Mouse (Mus musculus): Measurements from ENCODE around the gene Prkd2. TPM values are rescaled to one million over a fixed set of nuclear protein-coding genes. Genes with fewer than 3 reads are reported as not detected.

Prkd2 gene
- total RNA-seq, 2 experiments from 2014 or later = 3.9 to 8.2 TPM

- intact Hi-C loops (cut with DNase I) = loop anchor here (1.0 kb wide), 1 partner anchor 18 kb away; no protein-coding TSS in a partner anchor
- peak overlapping the region; percentile 66; the same call in 1 of the 2 replicates for H3K4me3 ChIP-seq
These were observed 49.6 kb downstream of the Prkd2 start for GRCm38 (mm10) chr7:16892352-16892730.

GRCm38 (mm10) chr7:16893612-16894011 lies 50.9 kb downstream of the Prkd2 start:
- intact Hi-C loops (cut with DNase I) = no loop called here
- H3K4me3 ChIP-seq = no peak overlapping the region
- DNase-seq = no peak
- no peak overlapping the region for H3K27ac ChIP-seq
- no peak for TF ChIP-seq CTCF (IDR thresholded peaks at IDR 0.05)

More at GRCm38 (mm10) chr7:16892352-16892730, 49.6 kb downstream of the Prkd2 start:
- TF ChIP-seq CTCF (IDR thresholded peaks at IDR 0.05) = no peak
- H3K27ac ChIP-seq = no peak overlapping the region
- no peak for DNase-seq

- no peak overlapping the region for H3K27ac ChIP-seq
- intact Hi-C loops (cut with DNase I) = no loop called here
- TF ChIP-seq CTCF (IDR thresholded peaks at IDR 0.05) = no peak
- DNase-seq = no peak
- no peak overlapping the region for H3K4me3 ChIP-seq
These were observed 51.6 kb downstream of the Prkd2 start for GRCm38 (mm10) chr7:16894279-16894678.

DNA sequence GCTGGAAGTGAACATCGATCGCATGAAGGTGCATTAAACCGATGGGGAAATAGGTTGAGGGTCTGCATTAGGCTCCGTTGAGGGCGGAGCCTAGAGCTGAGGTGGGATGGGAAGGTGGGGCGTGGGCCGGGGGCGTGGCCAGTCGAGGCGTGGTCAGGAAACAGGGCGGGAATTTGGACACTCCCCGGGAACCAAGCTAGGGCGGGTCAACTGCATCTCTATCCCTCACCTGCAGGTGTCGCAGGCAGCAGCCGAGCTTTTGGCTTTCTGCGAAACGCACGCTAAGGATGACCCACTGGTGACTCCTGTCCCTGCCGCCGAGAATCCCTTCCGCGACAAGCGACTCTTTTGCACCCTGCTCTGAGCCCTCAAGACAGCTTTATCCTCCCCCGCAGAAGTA lies 52.3 kb downstream of the Prkd2 start:
- peak; percentile 87 for DNase-seq
- H3K27ac ChIP-seq = peak overlapping the region; percentile 21
- peak; percentile 92 for TF ChIP-seq CTCF (IDR thresholded peaks at IDR 0.05)
- H3K4me3 ChIP-seq = peak overlapping the region; percentile 42
- intact Hi-C loops (cut with DNase I) = loop anchor here (1.0 kb wide), 1 partner anchor 18 kb away; no protein-coding TSS in a partner anchor

DNA sequence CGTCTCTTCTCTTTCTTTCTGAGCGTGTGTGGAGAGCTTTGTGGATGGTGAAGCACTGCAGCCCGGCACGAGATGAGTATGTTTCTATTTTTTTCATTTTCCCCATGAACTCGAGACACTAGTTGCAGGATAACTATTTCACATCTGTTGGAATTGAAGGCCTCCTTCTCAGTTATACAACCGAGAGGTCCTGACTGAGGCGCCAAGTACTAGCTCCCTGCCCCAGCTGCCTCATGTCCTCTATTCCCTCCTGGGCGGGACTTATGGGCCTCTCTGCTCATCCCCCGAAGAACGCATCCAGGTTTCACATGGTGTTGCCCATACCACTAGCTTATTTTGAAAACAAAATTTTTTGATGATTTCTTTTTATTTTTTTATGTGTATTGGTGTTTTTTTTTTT lies 52.8 kb downstream of the Prkd2 start:
- no peak for TF ChIP-seq CTCF (IDR thresholded peaks at IDR 0.05)
- intact Hi-C loops (cut with DNase I) = loop anchor here (1.0 kb wide), 1 partner anchor 18 kb away; no protein-coding TSS in a partner anchor
- Histone ChIP-seq H3K27ac (peak overlapping the region; percentile 21), H3K4me3 (peak overlapping the region; percentile 42)
- DNase-seq = no peak

DNA sequence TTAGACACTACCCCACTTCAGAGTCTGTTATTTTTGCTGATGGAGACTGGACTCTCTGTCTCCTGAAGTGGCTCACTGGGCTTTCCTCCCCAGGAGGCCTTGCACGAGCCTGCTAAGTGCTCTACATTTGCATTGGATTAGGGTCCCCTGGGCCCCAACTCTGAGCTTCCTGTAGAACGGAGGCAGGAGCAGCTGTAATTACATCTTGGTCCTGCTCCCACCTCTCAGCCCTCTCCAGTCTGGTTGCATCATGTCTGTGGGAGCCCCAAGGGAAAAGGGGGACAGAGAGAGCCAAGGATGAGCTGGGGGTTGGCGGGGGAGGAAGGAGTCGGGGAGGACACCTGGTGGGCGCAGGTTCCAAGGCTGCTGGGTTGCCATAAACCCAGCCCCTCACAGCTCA lies 57.8 kb downstream of the Prkd2 start:
- no peak for TF ChIP-seq CTCF (IDR thresholded peaks at IDR 0.05)
- intact Hi-C loops (cut with DNase I) = no loop called here
- DNase-seq = peak; percentile 46
- Histone ChIP-seq H3K4me3 (no peak overlapping the region), H3K27ac (no peak overlapping the region)

DNA sequence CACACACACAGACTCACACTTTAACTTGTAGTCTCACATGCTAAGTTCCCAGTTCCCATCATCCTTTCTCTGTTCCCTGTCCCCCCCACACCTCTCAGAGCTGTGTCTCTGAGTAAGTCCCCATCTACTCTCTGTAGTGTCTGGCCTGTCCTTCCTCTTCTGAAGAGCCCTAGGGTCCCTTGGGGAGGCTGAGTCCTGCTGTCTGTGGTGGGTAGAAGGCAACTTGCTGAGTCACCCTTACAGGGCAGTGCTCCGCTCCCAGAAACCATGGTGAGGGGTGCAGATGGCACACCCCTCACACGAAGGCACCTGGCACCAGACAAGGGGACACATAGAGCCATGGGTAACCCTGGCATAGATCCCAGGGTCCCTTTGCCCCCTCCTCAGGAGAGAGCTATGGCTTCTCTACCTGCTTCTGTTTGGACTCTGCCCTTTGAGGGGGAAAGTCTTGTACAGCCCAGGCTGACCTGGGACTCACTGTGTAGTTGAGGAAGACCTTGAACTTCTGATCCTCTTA lies 60.8 kb downstream of the Prkd2 start:
- intact Hi-C loops (cut with DNase I) = no loop called here
- DNase-seq = no peak
- no peak for TF ChIP-seq CTCF (IDR thresholded peaks at IDR 0.05)
- H3K4me3 ChIP-seq = no peak overlapping the region
- peak overlapping the region; percentile 7; the same call in 1 of the 2 replicates for H3K27ac ChIP-seq

DNA sequence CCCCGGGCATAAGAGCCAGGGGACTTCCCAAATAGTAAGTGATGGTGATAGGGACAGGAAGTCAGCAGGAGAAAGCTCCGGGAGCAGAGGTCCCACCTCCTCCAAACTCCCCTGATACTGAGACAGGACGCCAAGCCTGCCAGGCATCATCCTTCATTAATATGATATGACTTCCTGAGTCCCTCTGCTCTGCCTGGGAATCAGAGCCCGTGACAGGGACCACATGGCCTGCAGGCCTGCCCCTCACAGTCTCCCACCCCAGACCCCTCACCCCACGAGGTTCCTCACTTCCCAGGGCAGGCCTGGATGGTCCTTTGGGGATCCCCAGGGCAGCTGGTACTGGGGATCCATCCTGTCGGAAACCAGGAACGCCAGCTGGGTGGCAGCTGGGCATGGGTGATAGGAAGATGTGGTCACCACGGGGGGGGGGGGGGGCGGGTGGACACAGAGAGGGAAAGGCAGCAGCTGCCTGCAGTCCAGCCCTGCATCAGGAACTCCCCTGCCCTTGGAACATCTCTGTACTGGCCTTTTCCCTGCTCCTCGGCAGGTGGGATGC lies 61.5 kb downstream of the Prkd2 start:
- intact Hi-C loops (cut with DNase I) = no loop called here
- TF ChIP-seq CTCF (IDR thresholded peaks at IDR 0.05) = no peak
- DNase-seq = no peak
- Histone ChIP-seq H3K27ac (0 out of 2 replicates have a peak overlapping the region, but pooled peaks have one; percentile 0), H3K4me3 (no peak overlapping the region)

DNA sequence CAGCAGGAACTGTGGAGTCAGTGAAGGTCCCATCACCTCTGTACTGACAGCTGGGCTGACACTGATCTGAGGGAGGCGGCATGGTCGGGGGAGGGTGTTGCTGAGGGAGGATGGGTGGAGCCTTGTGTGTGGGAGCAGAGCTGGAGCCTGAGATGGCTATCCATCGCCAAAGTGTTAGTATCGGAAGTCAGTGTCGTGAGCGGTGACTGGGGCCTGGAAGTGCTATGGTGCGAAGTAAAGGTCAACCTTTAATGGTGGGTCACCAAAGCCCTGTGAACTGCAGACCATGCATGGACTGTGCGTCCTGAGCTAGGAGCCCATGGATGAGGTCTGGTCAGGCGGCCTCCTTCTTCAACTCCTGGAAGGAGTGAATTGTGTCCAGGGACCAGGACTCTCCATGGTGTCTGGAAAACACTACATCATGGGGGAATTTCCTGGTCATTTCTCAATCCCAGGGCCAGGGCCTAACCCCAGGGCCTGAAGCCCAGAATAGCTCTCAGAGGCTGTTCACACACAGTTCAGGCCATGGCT lies 62.9 kb downstream of the Prkd2 start:
- intact Hi-C loops (cut with DNase I) = loop anchor here (1.0 kb wide), 1 partner anchor 22 kb away; no protein-coding TSS in a partner anchor
- DNase-seq = peak; percentile 63
- no peak overlapping the region for H3K4me3 ChIP-seq
- TF ChIP-seq CTCF (IDR thresholded peaks at IDR 0.05) = no peak
- peak overlapping the region; percentile 75 for H3K27ac ChIP-seq

GRCm38 (mm10) chr7:16906281-16906680 lies 63.6 kb downstream of the Prkd2 start, which contains the start of gene Ptgir:
Gene Ptgir, plus strand, starts transcription at chr7:16906490.
- intact Hi-C loops (cut with DNase I) = no loop called here
- Histone ChIP-seq H3K27ac (peak within 1 kb of the TSS; percentile 75), H3K4me3 (peak within 1 kb of the TSS; percentile 57)
- DNase-seq = peak; percentile 88
- no peak for TF ChIP-seq CTCF (IDR thresholded peaks at IDR 0.05)

DNA sequence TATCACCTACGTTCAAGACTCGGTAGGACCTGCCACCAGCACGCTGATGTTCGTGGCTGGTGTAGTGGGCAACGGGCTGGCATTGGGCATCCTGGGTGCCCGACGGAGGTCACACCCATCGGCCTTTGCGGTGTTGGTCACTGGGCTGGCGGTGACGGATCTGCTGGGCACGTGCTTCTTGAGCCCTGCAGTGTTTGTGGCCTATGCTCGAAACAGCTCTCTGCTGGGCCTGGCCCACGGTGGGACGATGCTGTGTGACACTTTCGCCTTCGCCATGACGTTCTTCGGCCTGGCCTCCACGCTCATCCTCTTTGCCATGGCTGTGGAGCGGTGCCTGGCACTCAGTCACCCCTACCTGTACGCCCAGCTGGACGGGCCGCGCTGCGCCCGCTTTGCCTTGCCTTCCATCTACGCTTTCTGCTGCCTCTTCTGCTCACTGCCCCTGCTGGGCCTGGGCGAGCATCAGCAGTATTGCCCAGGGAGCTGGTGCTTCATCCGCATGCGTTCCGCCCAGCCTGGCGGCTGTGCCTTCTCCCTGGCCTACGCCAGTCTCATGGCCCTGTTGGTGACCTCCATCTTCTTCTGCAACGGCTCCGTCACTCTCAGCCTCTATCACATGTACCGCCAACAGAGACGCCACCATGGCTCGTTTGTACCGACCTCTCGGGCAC lies 64.3 kb downstream of the Prkd2 start:
- Histone ChIP-seq H3K27ac (peak overlapping the region; percentile 75), H3K4me3 (peak overlapping the region; percentile 57)
- intact Hi-C loops (cut with DNase I) = no loop called here
- TF ChIP-seq CTCF (IDR thresholded peaks at IDR 0.05) = no peak
- DNase-seq = peak; percentile 31

- TF ChIP-seq CTCF (IDR thresholded peaks at IDR 0.05) = no peak
- no peak for DNase-seq
- intact Hi-C loops (cut with DNase I) = no loop called here
- peak overlapping the region; percentile 57 for H3K4me3 ChIP-seq
- peak overlapping the region; percentile 75 for H3K27ac ChIP-seq
These were observed 65.1 kb downstream of the Prkd2 start for GRCm38 (mm10) chr7:16907842-16908241.

DNA sequence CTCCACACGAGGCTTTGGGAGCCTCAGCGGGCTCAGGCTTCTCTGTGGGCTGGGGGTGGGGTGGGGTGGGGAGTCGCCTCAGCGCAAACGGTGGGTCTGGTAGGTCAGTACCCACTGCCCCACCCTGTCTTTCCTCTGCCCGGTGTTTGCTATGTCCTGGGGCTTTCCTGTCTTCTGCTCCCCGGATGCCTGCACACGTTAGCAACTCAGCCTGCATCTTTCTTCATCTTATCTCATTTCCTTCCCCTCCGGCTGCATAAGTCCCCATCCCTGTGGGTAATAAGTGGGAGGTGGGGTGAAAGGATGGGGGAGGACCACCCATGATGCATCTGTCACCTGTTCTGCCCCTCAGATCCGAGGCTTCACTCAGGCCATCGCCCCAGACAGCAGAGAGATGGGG lies 65.7 kb downstream of the Prkd2 start:
- no peak for TF ChIP-seq CTCF (IDR thresholded peaks at IDR 0.05)
- peak overlapping the region; percentile 57 for H3K4me3 ChIP-seq
- intact Hi-C loops (cut with DNase I) = no loop called here
- no peak for DNase-seq
- peak overlapping the region; percentile 75 for H3K27ac ChIP-seq

All from gastrocnemius, adult 2 months (tissue).